Mouse (Mus musculus) embryo, embryonic 10 days (tissue): ENCODE results near the gene Pde8b.

Experiments
- DNase-seq: peaks from one replicate; pipeline ENCODE4 v3.0.0-alpha.2; 2015; ENCODE audit warnings: low spot score

Gene Pde8b

GRCm38 (mm10) chr13:95140460-95141079 lies 109.6 kb downstream of the Pde8b start:
- DNase-seq = no peak

- DNase-seq = no peak
Measured at GRCm38 (mm10) chr13:95135326-95136150, 114.6 kb downstream of the Pde8b start.

- DNase-seq = no peak
Measured at GRCm38 (mm10) chr13:95131848-95132247, 118.3 kb downstream of the Pde8b start.

- peak; percentile 69 for DNase-seq
Measured at GRCm38 (mm10) chr13:95131041-95131440, 119.1 kb downstream of the Pde8b start.

- peak; percentile 23 for DNase-seq
Measured at GRCm38 (mm10) chr13:95127288-95127687, 122.8 kb downstream of the Pde8b start.

- no peak for DNase-seq
Measured at GRCm38 (mm10) chr13:95126801-95127200, 123.3 kb downstream of the Pde8b start.

DNA sequence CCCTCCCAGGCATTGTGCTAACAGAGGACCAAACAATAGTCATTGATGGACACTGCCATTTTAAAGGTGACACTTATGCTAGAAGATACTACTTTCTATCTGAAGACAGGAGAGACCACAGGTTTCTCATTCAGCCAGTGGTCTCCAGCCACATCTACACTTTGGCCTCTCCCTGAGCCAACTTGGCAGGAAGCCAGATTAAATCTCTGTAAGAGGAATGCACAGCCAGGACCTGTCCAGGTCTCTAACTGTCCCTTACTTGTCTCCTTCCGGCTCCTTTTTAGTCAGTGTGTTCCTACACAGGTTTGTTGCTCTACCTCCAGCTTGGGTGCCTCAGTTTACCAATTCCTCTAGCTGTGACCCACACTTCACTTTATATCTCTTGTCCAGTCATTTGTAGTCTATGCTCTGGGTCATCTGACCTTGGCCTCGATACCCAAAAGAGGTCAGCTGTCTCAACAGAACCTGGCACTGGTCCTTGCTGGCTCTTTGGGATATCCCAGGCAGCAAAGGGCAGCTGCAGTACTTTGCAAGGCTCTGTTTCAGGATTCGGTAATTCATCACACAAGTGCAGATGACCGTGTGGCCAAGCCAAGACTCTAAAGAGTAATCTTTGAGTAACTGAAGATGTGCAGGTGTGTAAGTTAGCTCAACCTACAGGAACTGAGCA lies 124.5 kb downstream of the Pde8b start:
- no peak for DNase-seq

DNA sequence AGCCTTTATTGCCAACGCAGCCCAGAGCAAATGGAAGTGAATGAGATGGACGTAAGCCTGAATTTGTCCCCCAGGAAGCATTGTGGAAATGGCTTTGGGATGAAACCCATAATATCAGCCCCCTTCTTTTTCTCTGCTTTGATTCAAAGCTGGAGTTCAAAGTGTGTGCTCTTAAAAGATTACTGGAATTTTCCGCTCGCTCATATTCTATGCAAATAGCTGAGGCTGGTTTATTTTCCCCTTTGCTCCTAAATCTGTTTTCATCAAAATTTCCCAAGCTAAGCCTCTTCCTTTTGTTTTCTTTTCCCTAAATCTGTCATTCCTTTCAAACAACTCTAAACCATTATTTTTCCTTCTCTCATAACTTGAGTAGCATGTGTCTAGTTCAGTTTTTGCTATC lies 129.6 kb downstream of the Pde8b start:
- no peak for DNase-seq

GRCm38 (mm10) chr13:95113763-95114162 lies 136.4 kb downstream of the Pde8b start:
- no peak for DNase-seq

DNA sequence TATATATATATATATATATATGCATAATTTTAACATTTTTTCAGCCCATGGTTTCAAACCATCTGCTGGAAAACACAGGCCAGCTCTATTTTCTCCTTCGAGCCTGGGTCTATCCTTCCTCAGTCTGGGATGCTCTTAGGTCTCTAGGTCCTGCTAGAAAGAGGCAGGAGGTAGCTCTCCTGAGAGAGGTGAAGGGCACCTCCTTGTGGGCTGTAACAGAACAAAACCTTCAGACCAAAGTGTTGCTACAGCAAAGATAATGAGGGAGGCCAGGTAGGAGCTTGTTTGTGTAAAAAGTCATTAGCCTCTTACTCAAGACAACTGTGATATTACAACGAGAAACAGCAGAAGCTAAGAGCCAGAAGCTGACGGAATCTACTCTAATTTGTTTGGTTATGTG lies 140.6 kb downstream of the Pde8b start:
- DNase-seq = no peak

GRCm38 (mm10) chr13:95108035-95108434 lies 142.1 kb downstream of the Pde8b start:
- DNase-seq = no peak

- DNase-seq = no peak
Measured at GRCm38 (mm10) chr13:95104865-95105264, 145.3 kb downstream of the Pde8b start.

DNA sequence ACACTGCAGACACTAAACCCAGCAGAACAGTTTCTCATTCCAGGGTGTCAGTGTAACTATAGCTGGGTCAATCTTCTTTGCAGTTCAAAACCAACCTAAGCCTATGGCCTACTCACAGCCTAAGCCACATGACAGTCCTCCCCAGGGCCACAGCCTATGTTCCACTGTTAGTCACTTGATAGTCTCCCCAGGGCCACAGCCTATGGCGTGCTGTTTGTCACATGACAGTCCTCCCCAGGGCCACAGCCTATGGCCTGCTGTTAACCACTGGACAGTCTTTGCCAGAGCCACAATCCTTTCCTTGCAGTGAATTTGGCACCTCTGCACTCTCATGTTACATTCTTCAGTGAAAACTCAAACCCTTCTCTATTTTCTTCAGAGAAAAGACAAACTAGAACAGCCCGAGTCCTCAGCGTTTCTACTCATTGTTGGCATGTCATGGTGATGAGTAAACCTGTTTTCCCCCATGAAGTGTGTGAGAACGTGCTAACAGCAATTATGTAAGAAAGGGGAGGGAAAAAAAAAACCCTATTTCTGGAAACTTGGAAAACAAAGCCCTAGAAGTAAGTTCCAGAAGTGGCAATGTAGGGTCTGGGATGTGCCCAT lies 147.0 kb downstream of the Pde8b start:
- DNase-seq = no peak

GRCm38 (mm10) chr13:95101315-95101714 lies 148.8 kb downstream of the Pde8b start:
- DNase-seq = no peak

DNA sequence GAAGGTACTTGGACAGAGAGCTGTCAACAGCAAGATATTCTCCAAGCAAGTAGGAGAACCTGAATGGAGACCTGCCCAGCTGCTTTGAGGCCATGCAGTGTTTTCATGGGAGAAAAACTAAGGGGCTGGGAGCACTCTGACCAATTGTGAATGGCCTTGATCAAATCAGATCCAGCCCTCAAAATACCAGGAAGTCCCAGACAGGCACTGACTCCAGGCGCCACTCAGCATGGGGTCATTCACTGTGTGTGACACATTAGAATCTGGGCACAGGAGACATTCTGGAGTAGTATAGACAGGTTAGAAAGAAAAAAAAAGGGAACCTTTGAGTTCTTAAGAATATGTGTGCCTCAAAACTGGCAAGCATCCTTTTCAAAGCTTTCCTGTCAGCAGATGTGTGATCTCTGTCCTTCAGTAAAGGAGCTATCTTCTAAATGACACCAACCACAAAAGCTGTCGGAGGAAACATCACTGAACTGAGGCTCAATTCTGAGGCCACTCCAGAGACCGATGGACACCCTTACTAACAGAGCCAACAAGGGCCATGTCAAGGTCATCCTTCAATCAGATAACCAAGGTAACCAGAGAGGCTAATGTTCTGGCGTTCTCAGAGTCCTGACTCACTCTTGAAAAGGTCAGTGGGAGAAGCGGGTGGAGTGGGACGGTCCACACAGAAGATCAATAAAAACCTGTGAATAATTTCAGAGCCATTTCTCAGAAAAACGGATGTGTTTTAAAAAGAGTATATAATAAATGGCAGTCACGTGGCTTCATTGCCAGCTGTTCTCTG lies 151.0 kb downstream of the Pde8b start:
- DNase-seq = no peak

DNA sequence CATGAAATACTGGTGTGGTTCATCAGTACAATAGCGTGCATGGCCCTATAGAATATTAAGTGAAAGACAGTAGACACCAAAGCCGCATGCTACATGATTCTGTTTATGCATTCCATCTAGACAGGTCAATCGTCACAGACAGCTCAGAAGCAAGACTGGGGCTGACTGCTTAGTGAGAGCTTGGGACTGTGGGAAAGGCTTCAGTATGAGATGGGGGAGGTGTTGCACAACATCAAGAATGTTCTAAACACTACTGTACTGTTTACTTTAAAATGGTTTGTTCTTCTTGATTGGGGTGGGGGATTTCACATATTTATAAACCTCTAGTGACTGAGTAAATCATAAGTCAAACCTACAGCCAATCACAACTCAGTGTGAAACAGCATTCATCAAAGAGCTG lies 153.5 kb downstream of the Pde8b start:
- DNase-seq = no peak

- DNase-seq = no peak
Measured at GRCm38 (mm10) chr13:95095860-95096259, 154.3 kb downstream of the Pde8b start.

- no peak for DNase-seq
Measured at GRCm38 (mm10) chr13:95091546-95092445, 158.3 kb downstream of the Pde8b start.

GRCm38 (mm10) chr13:95087358-95087787 lies 162.8 kb downstream of the Pde8b start:
- no peak for DNase-seq

DNA sequence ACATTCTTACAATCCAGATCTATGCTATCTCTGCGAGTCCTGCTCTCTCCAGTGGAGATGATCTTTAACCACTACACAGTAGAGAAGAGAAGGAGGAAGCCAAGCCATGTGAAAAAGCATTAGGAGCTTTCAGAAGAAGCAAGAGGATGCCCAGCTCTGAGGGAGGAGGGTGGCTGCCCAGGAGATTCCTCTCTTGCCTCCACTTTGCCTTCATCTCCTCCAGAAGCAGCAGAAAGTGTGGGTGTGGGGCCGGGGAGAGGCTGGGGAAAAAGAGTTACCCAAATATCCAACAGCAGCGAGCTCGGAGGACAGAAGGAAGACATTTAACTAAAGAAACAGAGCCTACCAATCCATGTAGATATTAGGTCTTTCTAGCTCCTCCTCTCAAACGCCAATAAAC lies 164.1 kb downstream of the Pde8b start:
- no peak for DNase-seq

DNA sequence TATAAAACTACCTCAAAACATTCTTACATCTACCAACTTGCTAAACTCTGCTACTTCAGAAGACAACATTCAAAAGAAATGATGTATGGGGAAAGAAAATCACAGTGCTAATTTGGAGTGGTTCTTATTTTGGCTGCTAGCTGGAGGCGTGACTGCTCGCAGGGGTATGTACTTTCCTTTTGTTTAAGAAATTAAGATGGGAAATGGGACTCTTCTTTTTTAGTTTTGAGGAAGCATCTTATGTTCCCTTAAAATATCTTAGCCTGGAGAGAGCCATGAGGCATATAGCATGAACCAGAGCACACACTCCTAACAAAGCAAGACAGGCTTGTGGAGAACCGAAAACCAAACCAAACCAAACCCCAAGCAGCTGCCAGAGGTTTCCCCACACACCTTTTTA lies 167.5 kb downstream of the Pde8b start:
- DNase-seq = no peak
